Mouse (Mus musculus) kidney, adult 11 months (tissue): ENCODE data around the gene Vmn2r40.
"Not testable (repeated sequence)": the region's sequence is repeated elsewhere in the genome, so short reads cannot be mapped to it uniquely, and the experiment has no call there.

Experiments
- DNase-seq: peaks from one replicate; pipeline ENCODE4 v3.0.0; 2022

Vmn2r40 gene

GRCm38 (mm10) chr7:8931335-8931734 is at the start of gene Vmn2r40:
Gene Vmn2r40, minus strand, starts transcription at chr7:8931435.
- not testable (repeated sequence) for DNase-seq
